Mouse (Mus musculus): ENCODE results near the gene Ttc3. TPM values are rescaled to one million over a fixed set of nuclear protein-coding genes. Genes with fewer than 3 reads are reported as not detected.
"Not testable (repeated sequence)": the region's sequence is repeated elsewhere in the genome, so short reads cannot be mapped to it uniquely, and the experiment has no call there.

Gene Ttc3
- polyA plus RNA-seq, 1 experiment from 2014 or later = 237 TPM

GRCm38 (mm10) chr16:94484752-94485535, 114.5 kb downstream of the Ttc3 start:
- no peak overlapping the region for H3K4me3 ChIP-seq
- H3K27me3 ChIP-seq = no peaks in the 10 kb centered on the region
- H3K9ac ChIP-seq = no peak overlapping the region
- WGBS = 68% methylated on average over 11 of the region's 11 CpGs
- H3K4me1 ChIP-seq = no peaks in the 10 kb centered on the region
- H3K4me2 ChIP-seq = no peak overlapping the region
- no peak for ATAC-seq (ENCODE audit: insufficient number of reproducible peaks, low FRiP score, low TSS enrichment, low read depth)
- H3K9me3 ChIP-seq = no peaks in the 10 kb centered on the region
- H3K36me3 ChIP-seq = no peaks in the 10 kb centered on the region
- no peak overlapping the region for H3K27ac ChIP-seq

GRCm38 (mm10) chr16:94487341-94487740, 116.9 kb downstream of the Ttc3 start:
- Histone ChIP-seq H3K9ac (no peak overlapping the region), H3K4me3 (no peak overlapping the region), H3K4me2 (no peak overlapping the region), H3K27me3 (no peaks in the 10 kb centered on the region), H3K9me3 (no peaks in the 10 kb centered on the region), H3K36me3 (no peaks in the 10 kb centered on the region), H3K4me1 (no peaks in the 10 kb centered on the region), H3K27ac (no peak overlapping the region)
- WGBS = 70% methylated on average over 5 of the region's 5 CpGs
- no peak for ATAC-seq (ENCODE audit: insufficient number of reproducible peaks, low FRiP score, low TSS enrichment, low read depth)

- no peaks in the 10 kb centered on the region for H3K4me1 ChIP-seq
- no peaks in the 10 kb centered on the region for H3K9me3 ChIP-seq
- no peak overlapping the region for H3K4me2 ChIP-seq
- H3K27me3 ChIP-seq = no peaks in the 10 kb centered on the region
- no peak overlapping the region for H3K9ac ChIP-seq
- H3K27ac ChIP-seq = no peak overlapping the region
- no peak for ATAC-seq (ENCODE audit: insufficient number of reproducible peaks, low FRiP score, low TSS enrichment, low read depth)
- H3K4me3 ChIP-seq = no peak overlapping the region
- no peaks in the 10 kb centered on the region for H3K36me3 ChIP-seq
- WGBS = 83% methylated on average over 5 of the region's 5 CpGs
Observed at GRCm38 (mm10) chr16:94489326-94489725, 118.9 kb downstream of the Ttc3 start.

DNA sequence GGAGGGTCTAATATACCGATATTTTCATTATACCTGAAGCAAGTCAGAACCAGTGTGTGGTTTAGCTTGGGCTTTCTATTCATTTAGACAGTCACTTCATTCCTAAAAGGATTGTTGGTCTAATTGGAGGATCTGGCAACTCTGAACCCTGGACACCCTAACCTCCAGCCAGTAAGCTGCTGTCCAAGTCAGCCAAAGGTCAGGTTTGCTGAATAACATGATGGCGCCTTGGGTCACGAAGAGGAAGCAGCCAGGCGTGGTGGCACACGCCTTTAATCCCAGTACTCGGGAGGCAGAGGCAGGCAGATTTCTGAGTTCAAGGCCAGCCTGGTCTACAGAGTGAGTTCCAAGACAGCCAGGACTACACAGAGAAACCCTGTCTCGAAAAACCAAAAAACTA, 126.8 kb downstream of the Ttc3 start:
- H3K9ac ChIP-seq; H3K4me1 ChIP-seq; H3K27ac ChIP-seq; H3K27me3 ChIP-seq; ATAC-seq (ENCODE audit: insufficient number of reproducible peaks, low FRiP score, low TSS enrichment, low read depth); H3K4me2 ChIP-seq; H3K4me3 ChIP-seq; H3K9me3 ChIP-seq: not testable (repeated sequence)
- peaks cover 58% of the 10 kb centered on the region for H3K36me3 ChIP-seq
- WGBS = 98% methylated on average over 7 of the region's 7 CpGs

- Histone ChIP-seq H3K4me2 (no peak overlapping the region), H3K4me1 (no peaks in the 10 kb centered on the region), H3K9ac (no peak overlapping the region), H3K36me3 (peaks cover 62% of the 10 kb centered on the region), H3K27ac (no peak overlapping the region), H3K9me3 (no peaks in the 10 kb centered on the region), H3K4me3 (no peak overlapping the region), H3K27me3 (no peaks in the 10 kb centered on the region)
- ATAC-seq (ENCODE audit: insufficient number of reproducible peaks, low FRiP score, low TSS enrichment, low read depth) = no peak
- 62% methylated on average over 5 of the region's 5 CpGs for WGBS
Observed at GRCm38 (mm10) chr16:94497911-94498310, 127.5 kb downstream of the Ttc3 start.

GRCm38 (mm10) chr16:94504192-94504591, 133.8 kb downstream of the Ttc3 start:
- no peak for ATAC-seq (ENCODE audit: insufficient number of reproducible peaks, low FRiP score, low TSS enrichment, low read depth)

DNA sequence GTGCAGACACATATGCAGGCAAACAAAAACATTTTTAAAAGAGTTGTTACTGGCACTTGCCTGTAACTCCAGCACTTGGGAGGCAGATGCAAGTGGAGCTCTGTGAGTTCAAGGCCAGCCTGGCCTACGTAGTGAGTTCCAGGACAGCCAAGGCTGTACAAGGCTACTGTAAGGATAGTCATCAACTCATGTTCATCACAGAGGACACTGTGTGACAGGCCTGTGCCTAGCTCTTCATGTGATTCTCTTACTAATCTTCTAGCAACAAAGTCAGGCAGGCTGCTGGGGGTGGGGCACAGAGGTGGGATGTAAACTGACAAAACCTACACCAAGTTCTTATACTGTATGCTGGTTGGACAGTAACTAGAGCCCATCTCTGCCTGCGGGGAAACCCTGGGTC, 136.7 kb downstream of the Ttc3 start:
- no peak overlapping the region for H3K4me3 ChIP-seq
- no peak overlapping the region for H3K4me2 ChIP-seq
- no peak for ATAC-seq (ENCODE audit: insufficient number of reproducible peaks, low FRiP score, low TSS enrichment, low read depth)
- 96% methylated on average over 2 of the region's 2 CpGs for WGBS
- H3K27ac ChIP-seq = no peak overlapping the region
- no peaks in the 10 kb centered on the region for H3K4me1 ChIP-seq
- no peaks in the 10 kb centered on the region for H3K27me3 ChIP-seq
- peaks cover 68% of the 10 kb centered on the region for H3K36me3 ChIP-seq
- no peaks in the 10 kb centered on the region for H3K9me3 ChIP-seq
- H3K9ac ChIP-seq = no peak overlapping the region

More at GRCm38 (mm10) chr16:94504192-94504591, 133.8 kb downstream of the Ttc3 start:
- Histone ChIP-seq H3K36me3 (peaks cover 75% of the 10 kb centered on the region), H3K9me3 (no peaks in the 10 kb centered on the region), H3K4me2 (no peak overlapping the region), H3K27ac (no peak overlapping the region), H3K27me3 (no peaks in the 10 kb centered on the region), H3K9ac (no peak overlapping the region), H3K4me1 (no peaks in the 10 kb centered on the region), H3K4me3 (no peak overlapping the region)
- 91% methylated on average over 5 of the region's 5 CpGs for WGBS

DNA sequence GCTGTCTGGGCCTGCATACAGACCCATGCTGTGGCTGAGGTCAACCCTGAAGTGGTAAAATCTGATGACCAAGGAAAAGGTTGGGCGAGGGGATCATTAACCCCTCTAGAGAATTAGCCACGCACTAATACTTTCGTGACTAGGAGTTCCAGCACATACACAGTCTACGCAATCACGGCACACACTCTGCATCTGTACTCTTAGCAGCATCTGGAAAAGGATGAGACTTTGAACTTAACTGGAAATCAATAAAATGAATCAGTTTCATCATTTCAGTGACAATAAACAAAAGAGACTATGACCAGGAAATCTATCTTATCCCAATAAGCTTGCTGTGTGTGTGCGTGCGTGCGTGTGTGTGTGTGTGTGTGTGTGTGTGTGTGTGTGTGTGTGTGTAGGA, 138.4 kb downstream of the Ttc3 start:
- Histone ChIP-seq H3K27ac (no peak overlapping the region), H3K4me3 (no peak overlapping the region), H3K9me3 (no peaks in the 10 kb centered on the region), H3K4me1 (no peaks in the 10 kb centered on the region), H3K27me3 (no peaks in the 10 kb centered on the region), H3K9ac (no peak overlapping the region), H3K4me2 (no peak overlapping the region), H3K36me3 (peaks cover 56% of the 10 kb centered on the region)
- 92% methylated on average over 8 of the region's 8 CpGs for WGBS
- ATAC-seq (ENCODE audit: insufficient number of reproducible peaks, low FRiP score, low TSS enrichment, low read depth) = no peak

- no peak for ATAC-seq (ENCODE audit: insufficient number of reproducible peaks, low FRiP score, low TSS enrichment, low read depth)
- no peak overlapping the region for H3K4me2 ChIP-seq
- H3K36me3 ChIP-seq = peaks cover 43% of the 10 kb centered on the region
- no peaks in the 10 kb centered on the region for H3K27me3 ChIP-seq
- WGBS = 64% methylated on average over 2 of the region's 2 CpGs
- H3K27ac ChIP-seq = 0 out of 2 replicates have a peak overlapping the region, but pooled peaks have one; percentile 17
- no peaks in the 10 kb centered on the region for H3K9me3 ChIP-seq
- H3K9ac ChIP-seq = no peak overlapping the region
- H3K4me3 ChIP-seq = no peak overlapping the region
- no peaks in the 10 kb centered on the region for H3K4me1 ChIP-seq
Observed at GRCm38 (mm10) chr16:94509983-94510382, 139.6 kb downstream of the Ttc3 start.

- H3K27me3 ChIP-seq = no peaks in the 10 kb centered on the region
- peaks cover 3% of the 10 kb centered on the region; the same call in 1 of the 2 replicates for H3K4me1 ChIP-seq
- H3K9me3 ChIP-seq = no peaks in the 10 kb centered on the region
- 93% methylated on average over 2 of the region's 2 CpGs for WGBS
- H3K36me3 ChIP-seq = no peaks in the 10 kb centered on the region
- H3K27ac ChIP-seq = no peak overlapping the region
- H3K4me3 ChIP-seq = no peak overlapping the region
- no peak overlapping the region for H3K4me2 ChIP-seq
- H3K9ac ChIP-seq = no peak overlapping the region
- no peak for ATAC-seq (ENCODE audit: insufficient number of reproducible peaks, low FRiP score, low TSS enrichment, low read depth)
Observed at GRCm38 (mm10) chr16:94517606-94518005, 147.2 kb downstream of the Ttc3 start.

Data from limb, embryonic 15.5 days (tissue).